Mouse (Mus musculus) liver, adult 10 weeks (tissue): ENCODE results near the gene Rrp1. TPM values are rescaled to one million over a fixed set of nuclear protein-coding genes. Genes with fewer than 3 reads are reported as not detected.

Experiments used
- polyA plus RNA-seq: library from polyadenylated mRNA; stranded (reverse); fragments of 350-450 nt; fragmentation: Illumina TruSeq; extraction: RNeasy Lipid Tissue Mini Kit (QIAGEN cat#74804); gene quantifications from one replicate; pipeline ENCODE4 v1.2.3, GENCODE M21; 2014; ENCODE audit warnings: low read depth, low replicate concordance

The Rrp1 gene
- polyA plus RNA-seq = 19.2 TPM

GRCm38 (mm10) chr10:78412319-78413151 is at the start of gene Rrp1:
Gene Rrp1, minus strand, starts transcription at chr10:78413043.

GRCm38 (mm10) chr10:78425181-78426041 is 12.6 kb upstream of the Rrp1 start, which contains the start of gene Cstb:
Gene Cstb, plus strand, starts transcription at chr10:78425669.

GRCm38 (mm10) chr10:78351887-78352665 is 60.8 kb downstream of the Rrp1 start, which contains the start of gene Agpat3:
Gene Agpat3, minus strand, starts transcription at chr10:78352489.

Other genes starting within 250 kb of the Rrp1 start
- gene D10Jhu81e, start 243.3 kb downstream of the Rrp1 start, polyA plus RNA-seq = 34.9 TPM
- 1.6 TPM for gene Pwp2, start 227.9 kb downstream of the Rrp1 start, polyA plus RNA-seq
- gene Trappc10, start 168.4 kb downstream of the Rrp1 start, polyA plus RNA-seq = 5.0 TPM
- gene Agpat3, start 60.6 kb downstream of the Rrp1 start, polyA plus RNA-seq = 30.5 TPM
- gene Cstb, start 12.6 kb upstream of the Rrp1 start, polyA plus RNA-seq = 33.1 TPM
- 8.0 TPM for gene Pdxk, start 51.9 kb upstream of the Rrp1 start, polyA plus RNA-seq
- gene Olfr1358, start 104.4 kb upstream of the Rrp1 start, polyA plus RNA-seq = not detected
- gene Ilvbl, start 161.3 kb upstream of the Rrp1 start, polyA plus RNA-seq = 7.7 TPM
- gene Syde1, start 178.9 kb upstream of the Rrp1 start, polyA plus RNA-seq = 0.58 TPM
- gene Olfr1357, start 205.0 kb upstream of the Rrp1 start, polyA plus RNA-seq = not detected